Mouse (Mus musculus) midbrain, embryonic 12.5 days (tissue): Measurements from ENCODE around the gene Col8a1. TPM values are rescaled to one million over a fixed set of nuclear protein-coding genes. Genes with fewer than 3 reads are reported as not detected.

Experiments
- ATAC-seq: fragments of 200-750 bp; cut with Nextera tagmentation; 2 replicates; pipeline ENCODE4 v1.8.0; 2017; ENCODE audit warnings: low read depth, moderate TSS enrichment, moderate library complexity; ENCODE audit not compliant: low FRiP score
- H3K27ac ChIP-seq: fragments of 300-500 bp; sonication (generic); replicated peaks from 2 replicates; pipeline ENCODE4 v1.5.1; 2016; ENCODE audit warnings: mild to moderate bottlenecking
- H3K27me3 ChIP-seq: fragments of 300-500 bp; sonication (generic); 2 replicates; pipeline ENCODE4 v1.6.1; 2016; ENCODE audit warnings: mild to moderate bottlenecking
- H3K36me3 ChIP-seq: fragments of 300-500 bp; sonication (generic); 2 replicates; pipeline ENCODE4 v1.6.1; 2016
- H3K4me1 ChIP-seq: fragments of 300-500 bp; sonication (generic); 2 replicates; pipeline ENCODE4 v1.6.1; 2016
- H3K4me2 ChIP-seq: fragments of 300-500 bp; sonication (generic); replicated peaks from 2 replicates; pipeline ENCODE4 v1.6.1; 2016; ENCODE audit warnings: mild to moderate bottlenecking, moderate library complexity
- H3K4me3 ChIP-seq: fragments of 300-500 bp; sonication (generic); 2 replicates; pipeline ENCODE4 v1.5.1; 2016; ENCODE audit warnings: mild to moderate bottlenecking
- H3K9ac ChIP-seq: fragments of 300-500 bp; sonication (generic); replicated peaks from 2 replicates; pipeline ENCODE4 v1.6.1; 2016; ENCODE audit warnings: mild to moderate bottlenecking, moderate library complexity
- H3K9me3 ChIP-seq: fragments of 300-500 bp; sonication (generic); 2 replicates; pipeline ENCODE4 v1.6.1; 2016; ENCODE audit warnings: mild to moderate bottlenecking
- WGBS: fragments of 180-500 bp; shearing (Covaris S2); methylation state at CpG from one replicate; pipeline ENCODE4 v1.1.7; 2016; 5-methylcytosine and 5-hydroxymethylcytosine counted together
- polyA plus RNA-seq: library from polyadenylated mRNA; unstranded; fragments of >200 nt; fragmentation: Nextera tagmentation; extraction: Ambion mirVana; gene quantifications from 2 replicates; pipeline ENCODE4 v1.2.1, GENCODE M21; 2016

Col8a1 gene
- polyA plus RNA-seq, 1 experiment from 2014 or later: 7.6 TPM

GRCm38 (mm10) chr16:57662661-57663060, 91.9 kb downstream of the Col8a1 start:
- Histone ChIP-seq H3K4me1 (no peaks in the 10 kb centered on the region), H3K27ac (no peak overlapping the region), H3K9me3 (no peaks in the 10 kb centered on the region), H3K27me3 (no peaks in the 10 kb centered on the region), H3K9ac (no peak overlapping the region), H3K4me3 (no peak overlapping the region), H3K36me3 (no peaks in the 10 kb centered on the region), H3K4me2 (no peak overlapping the region)
- WGBS: 73% methylated on average over 3 of the region's 3 CpGs
- ATAC-seq: no peak

GRCm38 (mm10) chr16:57649888-57650287, 104.6 kb downstream of the Col8a1 start:
- WGBS: 74% methylated on average over 2 of the region's 2 CpGs
- Histone ChIP-seq H3K4me2 (no peak overlapping the region), H3K9me3 (no peaks in the 10 kb centered on the region), H3K9ac (no peak overlapping the region), H3K36me3 (no peaks in the 10 kb centered on the region), H3K4me3 (no peak overlapping the region), H3K27me3 (no peaks in the 10 kb centered on the region), H3K4me1 (no peaks in the 10 kb centered on the region), H3K27ac (no peak overlapping the region)
- ATAC-seq: no peak

GRCm38 (mm10) chr16:57641346-57641885, 113.1 kb downstream of the Col8a1 start:
- no peak overlapping the region for H3K9ac ChIP-seq
- no peak overlapping the region for H3K4me2 ChIP-seq
- H3K4me3 ChIP-seq: no peak overlapping the region
- 79% methylated on average over 10 of the region's 10 CpGs for WGBS
- no peaks in the 10 kb centered on the region for H3K4me1 ChIP-seq
- no peak overlapping the region for H3K27ac ChIP-seq
- H3K9me3 ChIP-seq: no peaks in the 10 kb centered on the region
- no peaks in the 10 kb centered on the region for H3K27me3 ChIP-seq
- no peak for ATAC-seq
- no peaks in the 10 kb centered on the region for H3K36me3 ChIP-seq

- Histone ChIP-seq H3K4me2 (no peak overlapping the region), H3K27ac (no peak overlapping the region), H3K27me3 (no peaks in the 10 kb centered on the region), H3K9me3 (no peaks in the 10 kb centered on the region), H3K9ac (no peak overlapping the region), H3K4me3 (no peak overlapping the region), H3K36me3 (no peaks in the 10 kb centered on the region), H3K4me1 (no peaks in the 10 kb centered on the region)
- no peak for ATAC-seq
- 75% methylated on average over 5 of the region's 5 CpGs for WGBS
Measured at GRCm38 (mm10) chr16:57634766-57635165, 119.8 kb downstream of the Col8a1 start.

- no peak overlapping the region for H3K4me2 ChIP-seq
- H3K4me3 ChIP-seq: no peak overlapping the region
- H3K9me3 ChIP-seq: no peaks in the 10 kb centered on the region
- H3K9ac ChIP-seq: no peak overlapping the region
- no peaks in the 10 kb centered on the region for H3K27me3 ChIP-seq
- no peaks in the 10 kb centered on the region for H3K36me3 ChIP-seq
- no peaks in the 10 kb centered on the region for H3K4me1 ChIP-seq
- WGBS: 8% methylated on average over 6 of the region's 6 CpGs
- H3K27ac ChIP-seq: no peak overlapping the region
- peak; percentile 88 for ATAC-seq
Measured at GRCm38 (mm10) chr16:57634191-57634590, 120.3 kb downstream of the Col8a1 start.

GRCm38 (mm10) chr16:57611768-57612167, 142.8 kb downstream of the Col8a1 start:
- peaks cover 4% of the 10 kb centered on the region for H3K4me1 ChIP-seq
- 5% methylated on average over 1 of the region's 1 CpGs for WGBS
- no peak overlapping the region for H3K27ac ChIP-seq
- no peak overlapping the region for H3K9ac ChIP-seq
- H3K27me3 ChIP-seq: no peaks in the 10 kb centered on the region
- ATAC-seq: no peak
- no peak overlapping the region for H3K4me2 ChIP-seq
- H3K4me3 ChIP-seq: no peak overlapping the region
- H3K9me3 ChIP-seq: no peaks in the 10 kb centered on the region
- H3K36me3 ChIP-seq: no peaks in the 10 kb centered on the region

- peaks cover 4% of the 10 kb centered on the region for H3K4me1 ChIP-seq
- peak within 1 kb of the TSS; percentile 85 for H3K4me3 ChIP-seq
- peak within 1 kb of the TSS; percentile 84 for H3K4me2 ChIP-seq
- WGBS: under 1% methylated on average over 64 of the region's 64 CpGs
- no peaks in the 10 kb centered on the region for H3K27me3 ChIP-seq
- no peaks in the 10 kb centered on the region for H3K36me3 ChIP-seq
- ATAC-seq: peak; percentile 94
- H3K27ac ChIP-seq: no peak within 1 kb of the TSS; the same call in 1 of the 2 replicates
- no peaks in the 10 kb centered on the region for H3K9me3 ChIP-seq
- H3K9ac ChIP-seq: peak within 1 kb of the TSS; percentile 71
Measured at GRCm38 (mm10) chr16:57606444-57607227, 147.9 kb downstream of the Col8a1 start, which contains the start of gene Cmss1. Gene Cmss1, minus strand, starts transcription at chr16:57606864.

- Histone ChIP-seq H3K4me3 (no peak overlapping the region), H3K4me2 (no peak overlapping the region), H3K4me1 (no peaks in the 10 kb centered on the region), H3K9me3 (no peaks in the 10 kb centered on the region), H3K9ac (no peak overlapping the region), H3K27me3 (no peaks in the 10 kb centered on the region), H3K36me3 (no peaks in the 10 kb centered on the region), H3K27ac (no peak overlapping the region)
- no peak for ATAC-seq
Measured at GRCm38 (mm10) chr16:57601031-57601430, 153.5 kb downstream of the Col8a1 start.

- no peaks in the 10 kb centered on the region for H3K4me1 ChIP-seq
- no peaks in the 10 kb centered on the region for H3K27me3 ChIP-seq
- H3K9me3 ChIP-seq: no peaks in the 10 kb centered on the region
- 91% methylated on average over 4 of the region's 4 CpGs for WGBS
- no peak for ATAC-seq
- H3K36me3 ChIP-seq: no peaks in the 10 kb centered on the region
- H3K4me2 ChIP-seq: no peak overlapping the region
- H3K9ac ChIP-seq: no peak overlapping the region
- H3K4me3 ChIP-seq: no peak overlapping the region
- no peak overlapping the region for H3K27ac ChIP-seq
Measured at GRCm38 (mm10) chr16:57597295-57597957, 157.1 kb downstream of the Col8a1 start.

GRCm38 (mm10) chr16:57593422-57594157, 160.9 kb downstream of the Col8a1 start:
- Histone ChIP-seq H3K27ac (no peak overlapping the region), H3K27me3 (no peaks in the 10 kb centered on the region), H3K36me3 (no peaks in the 10 kb centered on the region), H3K4me2 (no peak overlapping the region), H3K4me1 (no peaks in the 10 kb centered on the region), H3K9ac (no peak overlapping the region), H3K4me3 (no peak overlapping the region), H3K9me3 (no peaks in the 10 kb centered on the region)
- ATAC-seq: peak; percentile 58
- WGBS: 42% methylated on average over 7 of the region's 7 CpGs

- no peak overlapping the region for H3K4me2 ChIP-seq
- no peaks in the 10 kb centered on the region for H3K27me3 ChIP-seq
- no peak overlapping the region for H3K4me3 ChIP-seq
- H3K27ac ChIP-seq: no peak overlapping the region
- WGBS: 81% methylated on average over 3 of the region's 3 CpGs
- ATAC-seq: no peak
- no peaks in the 10 kb centered on the region for H3K4me1 ChIP-seq
- no peaks in the 10 kb centered on the region for H3K9me3 ChIP-seq
- no peak overlapping the region for H3K9ac ChIP-seq
- no peaks in the 10 kb centered on the region for H3K36me3 ChIP-seq
Measured at GRCm38 (mm10) chr16:57585201-57585600, 169.3 kb downstream of the Col8a1 start.

GRCm38 (mm10) chr16:57582008-57582407, 172.5 kb downstream of the Col8a1 start:
- no peak overlapping the region for H3K4me3 ChIP-seq
- H3K9ac ChIP-seq: no peak overlapping the region
- H3K4me1 ChIP-seq: no peaks in the 10 kb centered on the region
- no peaks in the 10 kb centered on the region for H3K9me3 ChIP-seq
- H3K36me3 ChIP-seq: no peaks in the 10 kb centered on the region
- H3K27me3 ChIP-seq: no peaks in the 10 kb centered on the region
- ATAC-seq: no peak
- H3K4me2 ChIP-seq: no peak overlapping the region
- WGBS: 87% methylated on average over 2 of the region's 2 CpGs
- no peak overlapping the region for H3K27ac ChIP-seq
